Mouse (Mus musculus): ENCODE measurements at regions not wholly inside any gene's neighbourhood (a gene's known extent, or its start where the extent isn't known, plus 50 kb on each side); places are given as distances from the start of the nearest gene placed in this dataset.

- WGBS, result 76% methylated on average over 5 of the region's 5 CpGs
These were observed 60.6 kb downstream of the Crygs start for GRCm38 (mm10) chr16:22750725-22751287.

DNA sequence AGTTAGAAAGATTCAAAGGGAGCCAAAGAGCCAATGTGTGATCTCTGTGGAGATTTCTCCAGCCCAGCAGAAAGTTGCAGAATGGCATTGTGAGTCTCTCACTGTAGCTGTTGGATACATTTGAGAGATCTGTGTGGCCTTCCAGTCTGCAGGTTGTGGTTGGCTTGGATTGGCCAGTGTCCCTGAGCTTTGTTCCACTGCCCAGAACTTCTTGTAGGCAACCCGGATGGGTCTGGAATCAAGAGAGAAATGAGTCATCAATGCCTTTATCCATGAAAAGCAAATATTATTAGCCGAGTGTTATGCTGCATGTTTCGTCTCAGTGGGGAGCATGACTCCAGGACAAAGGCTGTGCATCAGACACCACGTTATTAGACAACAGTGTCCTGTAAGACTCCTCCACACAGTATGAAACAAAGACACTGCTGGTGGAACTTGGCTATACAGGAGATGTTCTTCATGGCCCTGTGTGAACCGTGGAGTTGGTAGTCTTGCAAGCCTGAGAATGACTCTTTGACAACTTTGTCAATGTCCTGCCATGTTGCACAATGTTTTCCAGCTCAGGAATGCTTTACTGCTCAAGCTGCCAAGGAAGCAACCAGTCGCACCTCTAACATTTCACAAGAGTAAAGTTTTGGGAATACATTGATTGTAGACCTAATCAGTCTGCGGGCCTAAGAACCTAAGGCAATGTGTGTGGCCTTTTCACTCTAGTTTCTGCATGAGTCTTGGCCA is 67.1 kb downstream of the Crygs start:
- no peaks in the 10 kb centered on the region for H3K27me3 ChIP-seq (replicated peaks)
- no peaks in the 10 kb centered on the region for H3K9me3 ChIP-seq
- H3K27ac ChIP-seq, result no peak overlapping the region
- no peak overlapping the region for H3K4me2 ChIP-seq
- ATAC-seq (ENCODE audit: insufficient read depth, low FRiP score, low read depth), result no peak
- H3K4me1 ChIP-seq, result no peaks in the 10 kb centered on the region
- no peaks in the 10 kb centered on the region for H3K36me3 ChIP-seq
- WGBS, result 86% methylated on average over 7 of the region's 7 CpGs
- no peak overlapping the region for H3K4me3 ChIP-seq (replicated peaks)
- H3K9ac ChIP-seq, result no peak overlapping the region

More at GRCm38 (mm10) chr16:22750725-22751287, 60.6 kb downstream of the Crygs start:
- no peaks in the 10 kb centered on the region for H3K27me3 ChIP-seq (replicated peaks)
- no peaks in the 10 kb centered on the region for H3K4me1 ChIP-seq
- no peak overlapping the region for H3K4me2 ChIP-seq
- H3K36me3 ChIP-seq, result no peaks in the 10 kb centered on the region
- H3K27ac ChIP-seq, result no peak overlapping the region
- H3K9ac ChIP-seq, result no peak overlapping the region
- no peaks in the 10 kb centered on the region for H3K9me3 ChIP-seq
- ATAC-seq (ENCODE audit: insufficient read depth, low FRiP score, low read depth), result no peak
- no peak overlapping the region for H3K4me3 ChIP-seq (replicated peaks)

GRCm38 (mm10) chr16:22743461-22743860 is 67.9 kb downstream of the Crygs start:
- ATAC-seq (ENCODE audit: insufficient read depth, low FRiP score, low read depth), result no peak
- no peaks in the 10 kb centered on the region for H3K9me3 ChIP-seq
- H3K4me3 ChIP-seq (replicated peaks), result no peak overlapping the region
- no peaks in the 10 kb centered on the region for H3K27me3 ChIP-seq (replicated peaks)
- WGBS, result 89% methylated on average over 1 of the region's 1 CpGs
- H3K27ac ChIP-seq, result no peak overlapping the region
- no peaks in the 10 kb centered on the region for H3K4me1 ChIP-seq
- H3K36me3 ChIP-seq, result no peaks in the 10 kb centered on the region
- H3K4me2 ChIP-seq, result no peak overlapping the region
- no peak overlapping the region for H3K9ac ChIP-seq

- Histone ChIP-seq H3K4me2 (no peak overlapping the region), H3K9me3 (no peaks in the 10 kb centered on the region), H3K27me3 (replicated peaks) (no peaks in the 10 kb centered on the region), H3K4me1 (no peaks in the 10 kb centered on the region), H3K9ac (no peak overlapping the region), H3K27ac (no peak overlapping the region), H3K4me3 (replicated peaks) (no peak overlapping the region), H3K36me3 (no peaks in the 10 kb centered on the region)
- ATAC-seq (ENCODE audit: insufficient read depth, low FRiP score, low read depth), result peak; percentile 80
- WGBS, result 28% methylated on average over 4 of the region's 4 CpGs
These were observed 69.9 kb downstream of the Crygs start for GRCm38 (mm10) chr16:22741496-22741895.

DNA sequence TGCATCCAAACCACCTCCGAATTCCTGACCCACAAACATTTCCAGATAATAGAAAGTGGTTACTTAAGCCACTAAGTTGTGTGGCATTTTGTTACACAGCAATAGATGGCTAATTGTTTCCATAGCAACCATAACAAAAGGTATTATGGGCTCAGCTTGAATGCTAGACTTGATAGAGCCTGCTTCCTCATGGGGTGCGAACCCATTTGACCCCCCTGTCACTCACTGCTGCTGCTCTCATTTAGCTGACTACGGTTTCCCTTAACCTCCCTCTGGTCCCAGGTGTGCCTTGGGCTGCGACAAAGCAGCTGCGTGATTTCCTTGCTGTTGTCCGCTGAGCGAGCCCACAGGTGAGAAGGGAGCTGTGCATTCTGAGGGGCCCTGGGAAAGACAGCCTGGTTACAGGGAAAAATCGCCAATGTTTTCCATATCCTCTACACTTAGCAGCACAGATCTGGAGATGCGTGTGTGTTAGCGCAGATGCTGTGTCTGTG is 76.8 kb downstream of the Crygs start:
- Histone ChIP-seq H3K9me3 (no peaks in the 10 kb centered on the region), H3K4me2 (no peak overlapping the region), H3K27me3 (replicated peaks) (no peaks in the 10 kb centered on the region), H3K36me3 (no peaks in the 10 kb centered on the region), H3K9ac (no peak overlapping the region), H3K27ac (no peak overlapping the region), H3K4me1 (no peaks in the 10 kb centered on the region), H3K4me3 (replicated peaks) (no peak overlapping the region)
- ATAC-seq (ENCODE audit: insufficient read depth, low FRiP score, low read depth), result no peak
- WGBS, result 62% methylated on average over 10 of the region's 10 CpGs

- no peaks in the 10 kb centered on the region for H3K27me3 ChIP-seq (replicated peaks)
- H3K27ac ChIP-seq, result no peak overlapping the region
- no peak overlapping the region for H3K9ac ChIP-seq
- H3K4me3 ChIP-seq (replicated peaks), result no peak overlapping the region
- ATAC-seq (ENCODE audit: insufficient read depth, low FRiP score, low read depth), result no peak
- WGBS, result 25% methylated on average over 11 of the region's 11 CpGs
- no peaks in the 10 kb centered on the region for H3K4me1 ChIP-seq
- H3K4me2 ChIP-seq, result no peak overlapping the region
- H3K9me3 ChIP-seq, result no peaks in the 10 kb centered on the region
- no peaks in the 10 kb centered on the region for H3K36me3 ChIP-seq
These were observed 76.9 kb upstream of the Dgkg start for GRCm38 (mm10) chr16:22733772-22734528.

DNA sequence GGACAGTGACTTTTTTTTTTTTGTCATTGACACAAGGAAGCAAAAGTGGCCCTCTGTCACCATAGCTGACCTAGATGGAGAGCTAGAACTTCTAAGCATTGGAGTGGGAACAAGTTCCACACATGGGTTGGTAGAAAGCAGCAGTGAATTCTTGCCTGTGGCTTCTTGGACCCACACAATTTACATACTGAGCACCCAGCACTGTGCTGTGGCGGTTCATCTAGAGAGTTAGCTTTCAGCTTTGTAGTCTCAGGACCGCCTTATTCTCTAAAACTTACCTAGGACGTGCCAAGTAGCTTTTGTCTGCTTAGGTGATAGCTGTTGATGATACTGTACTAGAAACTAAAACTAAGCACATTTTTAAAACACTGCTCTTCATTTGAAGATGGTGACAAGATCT is 72.1 kb upstream of the Dgkg start:
- Histone ChIP-seq H3K9ac (no peak overlapping the region), H3K9me3 (no peaks in the 10 kb centered on the region), H3K27me3 (replicated peaks) (no peaks in the 10 kb centered on the region), H3K4me3 (replicated peaks) (no peak overlapping the region), H3K4me1 (no peaks in the 10 kb centered on the region), H3K36me3 (no peaks in the 10 kb centered on the region), H3K27ac (no peak overlapping the region), H3K4me2 (no peak overlapping the region)
- WGBS, result 83% methylated on average over 3 of the region's 3 CpGs
- no peak for ATAC-seq (ENCODE audit: insufficient read depth, low FRiP score, low read depth)

- H3K27me3 ChIP-seq (replicated peaks), result no peaks in the 10 kb centered on the region
- 81% methylated on average over 3 of the region's 3 CpGs for WGBS
- no peak for ATAC-seq (ENCODE audit: insufficient read depth, low FRiP score, low read depth)
These were observed 68.2 kb upstream of the Dgkg start for GRCm38 (mm10) chr16:22725261-22725660.

GRCm38 (mm10) chr16:22723333-22723732 is 66.3 kb upstream of the Dgkg start:
- H3K9me3 ChIP-seq, result no peaks in the 10 kb centered on the region
- no peak overlapping the region for H3K27ac ChIP-seq
- H3K9ac ChIP-seq, result no peak overlapping the region
- no peak overlapping the region for H3K4me2 ChIP-seq
- no peaks in the 10 kb centered on the region for H3K4me1 ChIP-seq
- no peaks in the 10 kb centered on the region for H3K27me3 ChIP-seq (replicated peaks)
- no peak overlapping the region for H3K4me3 ChIP-seq (replicated peaks)
- ATAC-seq (ENCODE audit: insufficient read depth, low FRiP score, low read depth), result no peak
- H3K36me3 ChIP-seq, result no peaks in the 10 kb centered on the region
- 79% methylated on average over 4 of the region's 4 CpGs for WGBS

More at GRCm38 (mm10) chr16:22725261-22725660, 68.2 kb upstream of the Dgkg start:
- H3K27ac ChIP-seq, result no peak overlapping the region
- no peak overlapping the region for H3K9ac ChIP-seq
- H3K4me1 ChIP-seq, result no peaks in the 10 kb centered on the region
- no peaks in the 10 kb centered on the region for H3K9me3 ChIP-seq
- no peak overlapping the region for H3K4me2 ChIP-seq
- no peak overlapping the region for H3K4me3 ChIP-seq (replicated peaks)
- no peaks in the 10 kb centered on the region for H3K36me3 ChIP-seq

GRCm38 (mm10) chr16:22719791-22720190 is 62.8 kb upstream of the Dgkg start:
- Histone ChIP-seq H3K27me3 (replicated peaks) (no peaks in the 10 kb centered on the region), H3K4me1 (no peaks in the 10 kb centered on the region), H3K9ac (no peak overlapping the region), H3K36me3 (no peaks in the 10 kb centered on the region), H3K4me3 (replicated peaks) (no peak overlapping the region), H3K4me2 (no peak overlapping the region), H3K9me3 (no peaks in the 10 kb centered on the region), H3K27ac (no peak overlapping the region)
- 78% methylated on average over 4 of the region's 4 CpGs for WGBS
- no peak for ATAC-seq (ENCODE audit: insufficient read depth, low FRiP score, low read depth)

GRCm38 (mm10) chr16:22719304-22719703 is 62.3 kb upstream of the Dgkg start:
- Histone ChIP-seq H3K4me2 (no peak overlapping the region), H3K4me3 (replicated peaks) (no peak overlapping the region), H3K9ac (no peak overlapping the region), H3K4me1 (no peaks in the 10 kb centered on the region), H3K36me3 (no peaks in the 10 kb centered on the region), H3K27me3 (replicated peaks) (no peaks in the 10 kb centered on the region), H3K27ac (no peak overlapping the region), H3K9me3 (no peaks in the 10 kb centered on the region)
- ATAC-seq (ENCODE audit: insufficient read depth, low FRiP score, low read depth), result no peak
- WGBS, result 48% methylated on average over 7 of the region's 7 CpGs

DNA sequence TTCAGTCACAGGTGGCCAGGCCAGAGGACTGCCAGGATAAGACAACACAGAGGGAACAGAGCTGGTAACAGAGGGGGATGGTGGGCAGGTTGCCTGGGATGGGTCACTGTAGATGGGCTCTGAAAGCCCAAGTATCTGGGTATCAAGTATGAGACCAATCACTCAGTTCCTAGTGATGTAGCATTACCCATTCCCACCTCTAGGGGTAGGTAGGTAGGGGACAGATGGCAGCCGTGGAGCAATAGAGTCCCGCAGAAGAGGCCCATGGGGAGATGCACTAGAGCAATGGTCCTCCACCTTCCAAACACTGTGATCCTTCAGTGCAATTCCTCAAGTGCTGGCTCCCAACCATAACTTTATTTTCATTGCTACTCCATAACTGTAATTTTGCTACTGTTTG is 60.4 kb upstream of the Dgkg start:
- H3K27ac ChIP-seq, result no peak overlapping the region
- H3K4me2 ChIP-seq, result no peak overlapping the region
- H3K9ac ChIP-seq, result no peak overlapping the region
- no peaks in the 10 kb centered on the region for H3K4me1 ChIP-seq
- H3K36me3 ChIP-seq, result no peaks in the 10 kb centered on the region
- WGBS, result 57% methylated on average over 2 of the region's 2 CpGs
- no peak overlapping the region for H3K4me3 ChIP-seq (replicated peaks)
- H3K27me3 ChIP-seq (replicated peaks), result no peaks in the 10 kb centered on the region
- H3K9me3 ChIP-seq, result no peaks in the 10 kb centered on the region
- no peak for ATAC-seq (ENCODE audit: insufficient read depth, low FRiP score, low read depth)
